Mouse (Mus musculus): Measurements from ENCODE around the gene Bcl6b. TPM values are rescaled to one million over a fixed set of nuclear protein-coding genes. Genes with fewer than 3 reads are reported as not detected.
A peak's percentile ranks its signal among the peaks of the same experiment; 100 is the strongest.

Bcl6b gene
- polyA plus RNA-seq, 1 experiment from 2014 or later = 5.0 TPM

DNA sequence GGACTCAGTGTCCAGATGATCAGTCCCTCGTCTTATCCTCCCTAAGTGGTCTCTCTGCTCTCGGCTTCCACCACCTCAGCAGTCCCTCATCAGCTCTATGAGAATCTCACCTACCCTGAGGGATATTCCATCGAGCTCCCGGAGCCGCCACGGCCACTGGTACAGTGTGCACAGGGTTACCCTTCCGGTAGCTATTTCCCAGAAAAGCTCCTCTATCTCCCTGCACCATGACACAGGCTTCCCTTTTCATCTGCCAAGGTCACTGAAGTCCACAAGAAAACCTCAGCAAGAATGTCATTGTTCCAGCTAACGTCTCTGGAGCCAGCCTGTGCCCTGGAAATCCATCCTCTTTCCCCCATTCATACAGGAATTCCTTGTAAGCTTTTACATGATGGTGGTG, 22.3 kb upstream of the Bcl6b start:
- Histone ChIP-seq H3K27me3 (ENCODE audit: control insufficient read depth, insufficient read depth, low read length) (peaks cover 46% of the 10 kb centered on the region), H3K4me3 (replicated peaks; ENCODE audit: low read length) (no peak overlapping the region), H3K27ac (no peak overlapping the region), H3K4me1 (replicated peaks; ENCODE audit: control insufficient read depth, insufficient read depth, low read length) (0 out of 2 replicates have a peak, but pooled peaks cover 8% of the 10 kb centered on the region), H3K9me3 (ENCODE audit: control insufficient read depth, low read length) (no peaks in the 10 kb centered on the region), H3K4me2 (replicated peaks) (no peak overlapping the region), H3K36me3 (replicated peaks; ENCODE audit: control insufficient read depth, insufficient read depth) (no peaks in the 10 kb centered on the region), H3K9ac (no peak overlapping the region)
- WGBS = 85% methylated on average over 8 of the region's 8 CpGs
- DNase-seq (ENCODE audit: low spot score) (no peak), ATAC-seq (ENCODE audit: low FRiP score) (no peak)

DNA sequence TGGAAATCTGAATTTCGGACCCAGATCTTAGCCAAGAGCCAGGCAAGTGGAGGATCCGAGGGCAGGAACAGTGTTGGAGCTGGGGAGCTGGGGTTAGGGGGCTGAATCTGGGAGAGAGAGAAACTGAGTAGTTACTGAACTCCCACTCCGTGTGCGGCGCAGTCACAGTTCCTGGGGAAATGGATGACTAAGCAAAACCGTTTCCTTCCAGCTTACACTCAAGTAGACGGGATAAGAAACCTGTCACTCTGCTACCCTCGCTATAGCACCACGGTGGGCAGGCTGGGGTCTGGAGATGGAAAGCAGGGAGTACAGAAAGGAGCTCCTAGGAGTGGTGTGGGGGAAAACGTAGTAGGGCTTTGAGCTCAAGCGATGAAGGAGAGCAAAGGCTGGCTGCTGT, 20.6 kb upstream of the Bcl6b start:
- ATAC-seq (ENCODE audit: low FRiP score) (no peak), DNase-seq (ENCODE audit: low spot score) (no peak)
- WGBS = 76% methylated on average over 11 of the region's 11 CpGs
- Histone ChIP-seq H3K4me3 (replicated peaks; ENCODE audit: low read length) (no peak overlapping the region), H3K36me3 (replicated peaks; ENCODE audit: control insufficient read depth, insufficient read depth) (no peaks in the 10 kb centered on the region), H3K27ac (no peak overlapping the region), H3K4me2 (replicated peaks) (no peak overlapping the region), H3K27me3 (ENCODE audit: control insufficient read depth, insufficient read depth, low read length) (peaks cover 36% of the 10 kb centered on the region), H3K4me1 (replicated peaks; ENCODE audit: control insufficient read depth, insufficient read depth, low read length) (0 out of 2 replicates have a peak, but pooled peaks cover 8% of the 10 kb centered on the region), H3K9me3 (ENCODE audit: control insufficient read depth, low read length) (no peaks in the 10 kb centered on the region), H3K9ac (no peak overlapping the region)

DNA sequence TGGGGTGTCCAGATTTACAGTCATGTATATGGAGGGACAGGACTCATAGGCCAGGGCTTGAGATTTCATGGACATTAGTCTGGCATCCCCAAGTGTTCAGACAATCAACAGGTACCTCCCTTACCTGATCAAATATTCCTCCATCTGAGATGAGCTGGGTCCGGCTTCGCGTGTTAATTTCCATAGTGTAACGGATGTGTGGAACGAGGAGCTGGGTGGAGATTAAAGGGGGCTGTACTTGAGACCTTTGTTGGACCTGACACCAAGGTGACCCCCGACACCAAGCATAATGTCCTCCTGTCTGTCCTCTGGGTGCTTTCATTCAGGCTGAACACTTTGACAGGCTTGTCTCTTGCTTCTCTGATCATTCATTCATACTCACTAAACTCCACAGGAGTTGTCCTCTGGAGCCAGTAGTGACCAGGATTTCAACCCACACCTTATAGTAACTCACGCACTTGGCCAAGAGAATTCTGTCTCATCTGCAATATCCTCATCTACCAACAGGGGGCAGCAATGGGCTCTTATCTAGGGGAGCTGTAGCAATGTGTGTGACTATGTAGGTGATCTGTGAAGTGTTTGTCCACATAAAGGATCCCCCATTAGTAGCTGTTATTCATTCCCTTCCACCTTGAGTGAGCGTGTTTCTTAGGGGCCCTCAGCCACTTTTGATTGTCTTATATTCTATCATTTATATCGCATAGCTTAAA, 17.7 kb upstream of the Bcl6b start:
- H3K9ac ChIP-seq = no peak overlapping the region
- H3K4me2 ChIP-seq (replicated peaks) = no peak overlapping the region
- WGBS = 49% methylated on average over 9 of the region's 9 CpGs
- H3K4me1 ChIP-seq (replicated peaks; ENCODE audit: control insufficient read depth, insufficient read depth, low read length) = no peaks in the 10 kb centered on the region
- no peak for ATAC-seq (ENCODE audit: low FRiP score)
- no peak overlapping the region for H3K4me3 ChIP-seq (replicated peaks; ENCODE audit: low read length)
- H3K36me3 ChIP-seq (replicated peaks; ENCODE audit: control insufficient read depth, insufficient read depth) = no peaks in the 10 kb centered on the region
- H3K9me3 ChIP-seq (ENCODE audit: control insufficient read depth, low read length) = no peaks in the 10 kb centered on the region
- peaks cover 8% of the 10 kb centered on the region for H3K27me3 ChIP-seq (ENCODE audit: control insufficient read depth, insufficient read depth, low read length)
- H3K27ac ChIP-seq = no peak overlapping the region
- DNase-seq (ENCODE audit: low spot score) = peak; percentile 74

DNA sequence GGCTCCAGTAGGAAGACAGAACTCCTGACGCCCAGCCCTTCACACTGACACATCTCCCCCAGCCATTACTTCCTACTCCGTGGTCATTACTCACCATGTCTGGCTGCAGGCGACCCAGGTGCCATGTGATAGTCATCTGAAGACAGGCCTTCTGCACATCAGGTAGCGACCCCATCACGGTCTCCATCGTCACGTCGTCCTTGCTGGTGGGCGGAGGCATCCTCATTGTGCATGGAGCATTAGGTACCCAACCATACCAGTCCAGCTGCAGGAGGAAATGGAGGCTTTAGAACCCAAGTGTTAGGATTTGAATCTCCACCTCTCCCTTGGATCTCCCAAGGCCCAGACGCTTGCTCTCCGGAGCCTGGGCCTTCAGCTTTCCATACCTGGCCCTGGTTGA, 13.0 kb upstream of the Bcl6b start:
- Histone ChIP-seq H3K36me3 (replicated peaks; ENCODE audit: control insufficient read depth, insufficient read depth) (no peaks in the 10 kb centered on the region), H3K4me3 (replicated peaks; ENCODE audit: low read length) (no peak overlapping the region), H3K9ac (no peak overlapping the region), H3K27me3 (ENCODE audit: control insufficient read depth, insufficient read depth, low read length) (no peaks in the 10 kb centered on the region), H3K4me2 (replicated peaks) (no peak overlapping the region), H3K27ac (no peak overlapping the region), H3K9me3 (ENCODE audit: control insufficient read depth, low read length) (no peaks in the 10 kb centered on the region), H3K4me1 (replicated peaks; ENCODE audit: control insufficient read depth, insufficient read depth, low read length) (peaks cover 22% of the 10 kb centered on the region)
- ATAC-seq (ENCODE audit: low FRiP score) = no peak
- WGBS = 70% methylated on average over 11 of the region's 11 CpGs
- no peak for DNase-seq (ENCODE audit: low spot score)

DNA sequence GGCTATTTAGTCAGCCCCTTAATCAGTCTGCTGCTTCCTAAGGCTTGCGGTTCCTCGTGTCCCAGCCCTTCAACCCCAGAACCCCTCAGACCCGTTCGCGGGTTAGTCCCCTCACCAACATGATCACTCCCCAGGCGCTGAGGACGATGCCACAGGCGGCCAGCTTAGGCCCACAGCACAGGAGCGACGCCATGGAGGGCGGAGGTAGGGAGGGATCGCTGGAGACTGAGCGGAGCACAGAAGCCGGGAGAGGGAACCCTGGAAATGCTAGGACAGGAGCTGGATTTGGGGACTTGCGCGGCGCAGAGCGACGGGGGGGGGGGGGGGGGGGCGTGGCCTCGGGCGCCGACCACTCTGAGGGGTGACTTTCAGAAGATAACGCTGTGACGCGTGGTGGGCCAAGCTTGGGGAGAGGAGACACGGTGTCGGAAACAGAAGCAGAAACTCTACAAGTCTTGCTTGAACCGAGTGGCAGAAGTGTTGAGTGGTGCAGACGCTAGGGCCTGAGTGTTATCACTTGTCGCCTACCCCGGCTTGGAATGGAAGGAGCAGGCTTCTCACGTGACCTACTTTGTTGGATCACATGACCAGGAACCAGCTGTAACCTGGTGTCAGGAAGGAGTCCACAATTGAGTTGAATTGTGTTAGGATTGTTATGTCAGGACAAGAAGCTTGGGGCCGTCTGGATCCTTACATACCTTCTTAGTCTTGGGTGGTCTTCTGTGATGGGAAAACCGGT, 10.1 kb upstream of the Bcl6b start, which contains the start of the genes Gm21988 and Rnasek:
Gene Gm21988 (minus strand): TSS at position 290 of the 739 bp plus-strand sequence.
Gene Rnasek (minus strand): TSS at position 302 of the 739 bp plus-strand sequence.
- peak within 1 kb of the TSS; percentile 60 for H3K4me3 ChIP-seq (replicated peaks; ENCODE audit: low read length)
- H3K4me1 ChIP-seq (replicated peaks; ENCODE audit: control insufficient read depth, insufficient read depth, low read length) = peaks cover 34% of the 10 kb centered on the region
- H3K9me3 ChIP-seq (ENCODE audit: control insufficient read depth, low read length) = no peaks in the 10 kb centered on the region
- peak within 1 kb of the TSS; percentile 100 for H3K4me2 ChIP-seq (replicated peaks)
- H3K27me3 ChIP-seq (ENCODE audit: control insufficient read depth, insufficient read depth, low read length) = no peaks in the 10 kb centered on the region
- WGBS = 0% methylated on average over 27 of the region's 35 CpGs
- peak within 1 kb of the TSS; percentile 74 for H3K9ac ChIP-seq
- H3K27ac ChIP-seq = peak within 1 kb of the TSS; percentile 95
- DNase-seq (ENCODE audit: low spot score) (peak; percentile 87), ATAC-seq (ENCODE audit: low FRiP score) (peak; percentile 59)
- peaks cover 13% of the 10 kb centered on the region for H3K36me3 ChIP-seq (replicated peaks; ENCODE audit: control insufficient read depth, insufficient read depth)

DNA sequence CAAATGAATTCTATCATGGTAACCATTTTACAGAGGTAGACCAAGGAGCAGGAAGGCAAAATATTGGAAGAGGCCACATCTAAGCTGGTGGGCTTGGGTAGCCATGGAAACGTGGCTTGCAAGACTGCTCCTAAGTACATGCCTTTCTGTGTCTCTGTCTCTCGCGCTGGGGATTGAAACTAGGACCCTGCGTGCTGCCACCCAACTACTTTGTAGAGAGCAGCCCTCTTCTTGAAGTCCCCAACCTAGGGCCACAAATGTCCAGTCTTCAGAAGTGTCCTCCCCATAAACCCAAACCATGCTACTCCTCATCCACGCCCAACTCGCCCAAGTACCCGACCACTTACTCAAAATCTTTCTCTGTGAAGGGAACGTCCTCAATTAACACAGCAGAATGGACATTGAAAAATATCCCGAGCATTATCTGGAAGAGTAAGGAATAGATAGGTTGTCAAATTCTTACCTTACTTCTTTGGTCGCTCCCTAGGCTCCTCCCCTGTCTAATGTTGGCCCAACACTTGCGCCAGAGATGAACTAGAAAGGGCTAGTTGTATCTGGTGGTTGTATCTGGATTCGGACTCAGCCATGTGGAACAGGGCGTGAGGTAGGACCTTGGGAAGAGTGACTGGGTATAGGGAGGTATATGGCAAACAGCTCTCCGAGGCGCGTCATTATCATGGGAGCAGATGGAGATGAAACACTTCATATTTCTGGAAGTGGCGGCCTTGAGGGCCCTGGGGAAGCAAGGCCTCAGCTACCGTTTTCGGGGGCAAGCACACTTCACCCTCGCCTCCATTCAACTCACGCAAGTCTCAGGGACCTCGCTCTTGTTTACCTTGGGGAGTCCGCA, 9.2 kb upstream of the Bcl6b start:
- Histone ChIP-seq H3K36me3 (replicated peaks; ENCODE audit: control insufficient read depth, insufficient read depth) (peaks cover 19% of the 10 kb centered on the region), H3K9me3 (ENCODE audit: control insufficient read depth, low read length) (no peaks in the 10 kb centered on the region), H3K27me3 (ENCODE audit: control insufficient read depth, insufficient read depth, low read length) (no peaks in the 10 kb centered on the region), H3K27ac (peak overlapping the region; percentile 95), H3K4me3 (replicated peaks; ENCODE audit: low read length) (peak overlapping the region; percentile 60), H3K4me1 (replicated peaks; ENCODE audit: control insufficient read depth, insufficient read depth, low read length) (peaks cover 34% of the 10 kb centered on the region), H3K4me2 (replicated peaks) (peak overlapping the region; percentile 100), H3K9ac (peak overlapping the region; percentile 74)
- WGBS = 12% methylated on average over 23 of the region's 23 CpGs
- no peak for ATAC-seq (ENCODE audit: low FRiP score)
- DNase-seq (ENCODE audit: low spot score) = no peak

DNA sequence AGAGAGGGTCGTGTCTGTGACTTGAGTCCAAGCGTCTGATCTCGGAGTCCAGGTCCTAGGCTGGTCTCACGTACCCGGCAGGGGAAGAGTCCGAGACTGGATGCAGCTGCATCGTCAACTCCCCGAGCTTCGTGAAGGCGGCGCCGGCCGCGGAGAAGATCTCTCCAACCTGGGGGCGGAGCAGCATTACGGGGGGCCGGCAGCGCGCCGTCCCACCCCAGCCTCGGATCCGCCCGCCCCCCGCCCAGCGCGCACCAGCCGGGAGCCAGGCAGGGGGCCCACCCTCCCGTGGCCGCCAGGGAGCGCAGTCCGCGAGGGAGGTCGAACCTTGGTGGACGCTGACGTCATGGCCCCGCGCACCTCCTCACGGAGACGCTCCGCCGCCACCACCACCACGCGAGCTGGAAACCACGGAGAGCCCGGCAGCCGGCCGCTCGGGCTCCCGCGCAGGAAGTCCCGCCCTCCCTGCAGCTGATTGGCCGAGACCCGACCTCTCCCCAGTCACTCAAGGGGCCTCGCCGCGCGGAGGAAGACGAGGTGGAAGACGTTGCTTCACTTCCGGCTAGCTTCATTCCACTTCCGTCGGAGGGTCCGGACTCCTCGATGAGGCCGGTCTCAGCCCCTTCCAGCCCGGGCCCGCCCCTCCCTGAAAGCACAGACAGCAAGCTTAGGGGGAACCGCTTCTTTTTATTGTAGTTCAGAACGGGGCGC, 8.0 kb upstream of the Bcl6b start, which contains the start of gene 0610010K14Rik:
Gene 0610010K14Rik (minus strand): TSS at position 458 of the 711 bp plus-strand sequence.
- peak; percentile 95 for ATAC-seq (ENCODE audit: low FRiP score)
- peaks cover 39% of the 10 kb centered on the region for H3K4me1 ChIP-seq (replicated peaks; ENCODE audit: control insufficient read depth, insufficient read depth, low read length)
- peaks cover 19% of the 10 kb centered on the region for H3K36me3 ChIP-seq (replicated peaks; ENCODE audit: control insufficient read depth, insufficient read depth)
- H3K9me3 ChIP-seq (ENCODE audit: control insufficient read depth, low read length) = no peaks in the 10 kb centered on the region
- H3K4me3 ChIP-seq (replicated peaks; ENCODE audit: low read length) = peak within 1 kb of the TSS; percentile 60
- DNase-seq (ENCODE audit: low spot score) = peak; percentile 96
- peak within 1 kb of the TSS; percentile 100 for H3K4me2 ChIP-seq (replicated peaks)
- whole genome bisulfite sequencing = under 1% methylated on average over 59 of the region's 70 CpGs
- H3K27ac ChIP-seq = peak within 1 kb of the TSS; percentile 95
- no peaks in the 10 kb centered on the region for H3K27me3 ChIP-seq (ENCODE audit: control insufficient read depth, insufficient read depth, low read length)
- H3K9ac ChIP-seq = peak within 1 kb of the TSS; percentile 74

DNA sequence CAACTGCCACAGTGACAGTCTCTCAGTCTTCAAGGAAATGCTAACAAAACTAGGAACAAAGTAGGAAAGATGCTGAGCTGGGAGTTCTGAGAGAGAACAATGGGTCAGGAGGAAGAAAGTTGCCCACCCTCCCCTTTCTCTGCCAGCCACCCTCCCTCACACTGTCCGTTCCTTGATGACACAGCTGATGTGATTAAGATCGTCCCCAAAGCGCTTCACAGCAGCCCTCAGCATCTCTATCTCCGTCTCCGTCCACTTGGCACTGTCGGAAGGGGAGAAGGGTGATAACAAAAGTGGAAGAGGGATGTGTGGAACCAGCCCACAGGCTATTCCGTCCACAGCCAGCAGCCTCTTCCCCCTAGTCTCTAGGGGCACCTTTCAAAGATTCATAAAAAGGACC, 7.1 kb upstream of the Bcl6b start:
- Histone ChIP-seq H3K27ac (peak overlapping the region; percentile 95), H3K9ac (peak overlapping the region; percentile 74), H3K36me3 (replicated peaks; ENCODE audit: control insufficient read depth, insufficient read depth) (peaks cover 19% of the 10 kb centered on the region), H3K4me2 (replicated peaks) (peak overlapping the region; percentile 100), H3K9me3 (ENCODE audit: control insufficient read depth, low read length) (no peaks in the 10 kb centered on the region), H3K4me1 (replicated peaks; ENCODE audit: control insufficient read depth, insufficient read depth, low read length) (peaks cover 40% of the 10 kb centered on the region), H3K4me3 (replicated peaks; ENCODE audit: low read length) (peak overlapping the region; percentile 60), H3K27me3 (ENCODE audit: control insufficient read depth, insufficient read depth, low read length) (no peaks in the 10 kb centered on the region)
- ATAC-seq (ENCODE audit: low FRiP score) = no peak
- DNase-seq (ENCODE audit: low spot score) = no peak
- WGBS = 21% methylated on average over 7 of the region's 7 CpGs

Data from hindbrain, embryonic 14.5 days (tissue).